Mouse (Mus musculus) left cerebral cortex, adult 2 months (tissue): ENCODE measurements around the gene Lipc. TPM values are rescaled to one million over a fixed set of nuclear protein-coding genes. Genes with fewer than 3 reads are reported as not detected.

Experiments used
- DNase-seq, 2 experiments: peaks; one replicate each; pipeline ENCODE4 v3.0.0; 2021 to 2022; ENCODE audit warnings: low spot score in 2 of 2, mixed read lengths in 1 of 2; ENCODE audit errors: extremely low spot score in 1 of 2
- H3K27ac ChIP-seq: fragments of 200-600 bp; 2 replicates; pipeline ENCODE4 v1.8.1; 2022
- H3K4me3 ChIP-seq: fragments of 200-600 bp; 2 replicates; pipeline ENCODE4 v1.8.1; 2022
- CTCF ChIP-seq: fragments of 200-600 bp; IDR thresholded peaks from 2 replicates; pipeline ENCODE4 v1.8.1; 2022; ENCODE audit warnings: antibody characterized with exemption, mild to moderate bottlenecking, moderate library complexity
- intact Hi-C: fragments of 180-260 bp; cut with DNase I; formaldehyde crosslinking; loops from one replicate; pipeline ENCODE4 v1.15.1; 2025
- microRNA-seq, 2 experiments: library from miRNA; unstranded; fragments of <30 nt; microRNA quantifications; one replicate each; pipeline ENCODE4 v1.2.0; 2021
- total RNA-seq, 2 experiments: library from RNA; stranded (reverse); gene quantifications; 2 replicates each; pipeline ENCODE4 v1.2.3; 2021

The Lipc gene
- total RNA-seq, 2 experiments from 2014 or later = 0.20 TPM; not detected in 1

GRCm38 (mm10) chr9:70794643-70795438, 157.2 kb downstream of the Lipc start:
- intact Hi-C loops = loop anchor here (5.0 kb wide), 1 partner anchor 282 kb away; no protein-coding TSS in a partner anchor
- Histone ChIP-seq H3K4me3 (no peak overlapping the region), H3K27ac (no peak overlapping the region)
- TF ChIP-seq CTCF = no peak
- DNase-seq = no peak

GRCm38 (mm10) chr9:70790621-70791020, 161.4 kb downstream of the Lipc start:
- TF ChIP-seq CTCF = no peak
- Histone ChIP-seq H3K4me3 (no peak overlapping the region), H3K27ac (no peak overlapping the region)
- intact Hi-C loops = loop anchor here (5.0 kb wide), 1 partner anchor 287 kb away; no protein-coding TSS in a partner anchor
- no peak for DNase-seq

- TF ChIP-seq CTCF = no peak
- intact Hi-C loops = loop anchor here (5.0 kb wide), 1 partner anchor 116 kb away; no protein-coding TSS in a partner anchor
- Histone ChIP-seq H3K27ac (peak overlapping the region; percentile 3; the same call in 1 of the 2 replicates), H3K4me3 (no peak overlapping the region)
- DNase-seq = peak; percentile 19 to 35
These were observed 163.3 kb downstream of the Lipc start for GRCm38 (mm10) chr9:70788705-70789104.

GRCm38 (mm10) chr9:70782191-70782590, 169.8 kb downstream of the Lipc start:
- intact Hi-C loops = no loop called here
- no peak overlapping the region for H3K27ac ChIP-seq
- no peak for TF ChIP-seq CTCF
- no peak for DNase-seq
- H3K4me3 ChIP-seq = no peak overlapping the region

GRCm38 (mm10) chr9:70775517-70775916, 176.5 kb downstream of the Lipc start:
- no peak for DNase-seq
- no peak overlapping the region for H3K27ac ChIP-seq
- intact Hi-C loops = no loop called here
- no peak for TF ChIP-seq CTCF
- no peak overlapping the region for H3K4me3 ChIP-seq

GRCm38 (mm10) chr9:70760974-70761373, 191.1 kb downstream of the Lipc start:
- intact Hi-C loops = no loop called here
- no peak overlapping the region for H3K4me3 ChIP-seq

GRCm38 (mm10) chr9:70751504-70752222, 200.4 kb downstream of the Lipc start:
- Histone ChIP-seq H3K27ac (no peak overlapping the region), H3K4me3 (no peak overlapping the region)
- TF ChIP-seq CTCF = no peak
- no peak for DNase-seq
- intact Hi-C loops = no loop called here

More at GRCm38 (mm10) chr9:70760974-70761373, 191.1 kb downstream of the Lipc start:
- no peak overlapping the region for H3K27ac ChIP-seq
- no peak for TF ChIP-seq CTCF
- no peak for DNase-seq

Small RNA genes within 50 kb of the gene (microRNA-seq; reads per million reads assigned to microRNA genes)
- gene Gm25149 = 0 reads per million in 2 experiments

Other genes with a start within 250 kb of the Lipc start
- 1 to 10 TPM; 3.1 to 3.4 TPM for gene Aqp9, start 216.5 kb upstream of the Lipc start, total RNA-seq